Mouse (Mus musculus) midbrain, embryonic 14.5 days (tissue): Measurements from ENCODE around the gene Setd1a. TPM values are rescaled to one million over a fixed set of nuclear protein-coding genes. Genes with fewer than 3 reads are reported as not detected.

Experiments
- ATAC-seq: fragments of 200-750 bp; cut with Nextera tagmentation; 2 replicates; pipeline ENCODE4 v1.8.0; 2017; ENCODE audit warnings: moderate number of reproducible peaks, moderate library complexity; ENCODE audit not compliant: low FRiP score, low TSS enrichment
- DNase-seq: peaks from one replicate; pipeline ENCODE4 v3.0.0-alpha.2; 2015
- H3K27ac ChIP-seq: fragments of 300-500 bp; sonication (generic); replicated peaks from 2 replicates; pipeline ENCODE4 v1.5.1; 2014; ENCODE audit warnings: mild to moderate bottlenecking, low read depth, low read length, moderate library complexity
- H3K27me3 ChIP-seq: fragments of 300-500 bp; sonication (generic); 2 replicates; pipeline ENCODE4 v1.6.1; 2014; ENCODE audit warnings: low read length, control low read depth, mixed read lengths; ENCODE audit not compliant: control insufficient read depth, insufficient read depth
- H3K36me3 ChIP-seq: fragments of 300-500 bp; sonication (generic); 2 replicates; pipeline ENCODE4 v1.6.1; 2014; ENCODE audit warnings: low read length, control low read depth; ENCODE audit not compliant: control insufficient read depth, insufficient read depth
- H3K4me1 ChIP-seq: fragments of 300-500 bp; sonication (generic); 2 replicates; pipeline ENCODE4 v1.6.1; 2014; ENCODE audit warnings: mild to moderate bottlenecking, antibody characterized with exemption, low read length, control low read depth; ENCODE audit not compliant: control insufficient read depth, insufficient read depth
- H3K4me2 ChIP-seq: fragments of 300-500 bp; sonication (generic); 2 replicates; pipeline ENCODE4 v1.6.1; 2014; ENCODE audit warnings: mild to moderate bottlenecking, low read length, moderate library complexity
- H3K4me3 ChIP-seq: fragments of 300-500 bp; sonication (generic); replicated peaks from 2 replicates; pipeline ENCODE4 v1.5.1; 2014; ENCODE audit warnings: low read depth, low read length
- H3K9ac ChIP-seq: fragments of 300-500 bp; sonication (generic); replicated peaks from 2 replicates; pipeline ENCODE4 v1.6.1; 2014; ENCODE audit warnings: mild to moderate bottlenecking, low read length, moderate library complexity
- H3K9me3 ChIP-seq: fragments of 300-500 bp; sonication (generic); 2 replicates; pipeline ENCODE4 v1.6.1; 2016; ENCODE audit warnings: low read length, control low read depth, mixed read lengths; ENCODE audit not compliant: control insufficient read depth
- WGBS: fragments of 180-500 bp; shearing (Covaris S2); extraction: QIAGEN DNeasy Blood & Tissue Kit; methylation state at CpG from one replicate; pipeline ENCODE4 v1.1.7; 2014; 5-methylcytosine and 5-hydroxymethylcytosine counted together
- polyA plus RNA-seq: library from polyadenylated mRNA; unstranded; fragments of >200 nt; fragmentation: Nextera tagmentation; extraction: Ambion mirVana; gene quantifications from 2 replicates; pipeline ENCODE4 v1.2.1, GENCODE M21; 2014

Setd1a gene
- polyA plus RNA-seq, 1 experiment from 2014 or later = 27.3 TPM

DNA sequence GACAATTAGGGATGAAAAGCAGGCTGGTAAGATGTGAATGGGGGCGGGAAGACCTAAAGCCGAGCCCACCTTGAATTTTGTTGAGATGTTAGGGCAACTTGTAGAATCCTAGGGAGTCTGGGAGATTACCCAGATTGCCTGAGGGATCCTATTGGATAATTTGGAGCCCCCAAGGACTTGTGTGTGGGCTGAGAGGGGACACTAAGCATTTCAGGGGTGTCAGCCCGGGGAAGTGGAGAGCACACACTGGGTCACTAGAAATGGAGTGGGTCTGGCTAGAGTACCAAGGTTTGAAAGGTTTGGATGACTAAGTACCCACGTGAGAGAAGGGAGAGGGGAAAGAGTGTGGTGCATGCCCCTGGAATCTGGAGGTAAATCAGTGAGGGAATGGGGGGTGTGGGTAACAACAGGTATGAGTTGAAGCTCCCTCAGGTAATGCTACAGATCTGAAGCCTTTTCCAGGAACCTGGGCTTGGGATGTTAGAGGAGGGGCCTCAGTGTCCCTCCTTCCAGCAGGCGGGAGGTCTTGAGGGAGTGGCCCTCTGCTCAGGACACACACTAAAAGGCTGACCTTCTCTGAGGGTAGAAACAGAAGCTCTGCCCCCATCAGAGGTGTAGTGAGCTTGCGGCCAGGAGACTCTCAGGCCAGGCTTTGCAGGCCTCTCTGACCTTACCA is 28.8 kb upstream of the Setd1a start:
- Histone ChIP-seq H3K4me2 (peak overlapping the region; percentile 94), H3K36me3 (peaks cover 49% of the 10 kb centered on the region), H3K4me1 (peaks cover 18% of the 10 kb centered on the region), H3K4me3 (peak overlapping the region; percentile 93), H3K27me3 (no peaks in the 10 kb centered on the region), H3K27ac (peak overlapping the region; percentile 89), H3K9ac (peak overlapping the region; percentile 93), H3K9me3 (no peaks in the 10 kb centered on the region)
- no peak for ATAC-seq
- 35% methylated on average over 6 of the region's 6 CpGs for WGBS
- DNase-seq = no peak

DNA sequence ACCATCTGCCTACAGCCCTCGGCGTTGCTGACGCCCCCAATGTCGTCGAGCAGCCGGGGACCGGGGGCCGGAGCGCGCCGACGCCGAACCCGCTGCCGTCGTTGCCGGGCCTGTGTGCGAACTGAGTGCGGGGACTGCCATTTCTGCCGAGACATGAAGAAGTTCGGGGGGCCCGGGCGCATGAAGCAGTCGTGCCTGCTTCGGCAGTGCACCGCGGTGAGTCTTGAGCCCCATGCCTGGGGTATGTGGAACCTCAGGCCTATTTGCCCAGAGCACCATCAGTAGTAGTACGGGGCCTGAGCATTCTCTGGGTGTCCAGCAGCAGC is 28.3 kb upstream of the Setd1a start:
- WGBS = 92% methylated on average over 28 of the region's 28 CpGs
- H3K36me3 ChIP-seq = peaks cover 54% of the 10 kb centered on the region
- no peak overlapping the region for H3K27ac ChIP-seq
- no peaks in the 10 kb centered on the region for H3K9me3 ChIP-seq
- H3K27me3 ChIP-seq = no peaks in the 10 kb centered on the region
- H3K4me2 ChIP-seq = peak overlapping the region; percentile 94; the same call in 1 of the 2 replicates
- H3K9ac ChIP-seq = no peak overlapping the region
- ATAC-seq (no peak), DNase-seq (no peak)
- H3K4me3 ChIP-seq = peak overlapping the region; percentile 93
- peaks cover 18% of the 10 kb centered on the region for H3K4me1 ChIP-seq

DNA sequence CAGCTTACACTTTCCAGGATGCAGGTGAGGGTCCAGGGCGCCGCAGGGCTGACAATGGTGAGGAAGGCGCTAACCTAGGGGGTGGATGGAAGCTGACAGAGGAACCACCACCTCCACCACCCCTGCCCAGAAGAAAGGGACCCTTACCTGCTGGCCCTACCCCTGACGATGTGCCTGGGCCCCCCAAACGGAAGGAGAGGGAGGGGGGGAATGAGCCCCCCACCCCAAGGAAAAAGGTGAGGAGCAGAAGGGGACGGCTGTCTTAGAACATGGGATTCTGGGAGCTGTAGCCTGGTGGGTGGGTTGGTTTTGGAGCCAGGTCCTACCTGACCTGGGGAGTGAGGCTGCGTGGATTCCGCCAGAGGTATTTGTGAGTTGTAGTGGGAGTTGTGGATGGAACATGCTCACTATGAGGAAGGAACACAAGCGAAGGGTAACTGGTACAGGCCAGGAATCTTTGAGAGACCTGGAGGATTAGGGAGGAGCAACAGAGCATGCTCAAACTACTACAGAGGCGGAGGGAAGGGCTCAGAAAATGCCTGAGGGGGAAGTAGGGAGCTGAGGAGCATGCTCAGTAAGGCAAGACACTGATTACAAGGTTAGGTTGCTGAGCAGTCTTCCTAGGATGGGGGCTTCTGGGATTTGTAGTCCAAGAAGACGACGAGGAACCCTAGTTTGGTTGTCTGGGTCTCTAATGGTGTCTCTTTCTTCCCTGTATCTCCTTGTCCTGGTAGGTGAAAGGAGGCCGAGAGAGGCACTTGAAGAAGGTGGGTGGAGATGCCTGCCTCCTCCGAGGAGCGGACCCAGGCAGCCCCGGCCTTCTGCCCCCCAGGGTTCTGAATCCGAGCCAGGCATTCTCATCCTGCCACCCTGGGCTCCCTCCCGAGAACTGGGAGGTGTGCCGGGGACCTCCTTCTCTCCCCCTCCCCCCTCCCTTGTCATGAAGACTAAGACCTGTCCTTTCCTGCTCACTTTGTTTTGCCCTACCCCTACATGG is 26.0 kb upstream of the Setd1a start:
- no peak overlapping the region for H3K4me3 ChIP-seq
- H3K9ac ChIP-seq = no peak overlapping the region
- WGBS = 85% methylated on average over 19 of the region's 19 CpGs
- H3K4me2 ChIP-seq = no peak overlapping the region
- DNase-seq (peak; percentile 72), ATAC-seq (no peak)
- H3K4me1 ChIP-seq = peaks cover 12% of the 10 kb centered on the region
- no peak overlapping the region for H3K27ac ChIP-seq
- H3K9me3 ChIP-seq = no peaks in the 10 kb centered on the region
- no peaks in the 10 kb centered on the region for H3K27me3 ChIP-seq
- peaks cover 76% of the 10 kb centered on the region for H3K36me3 ChIP-seq

DNA sequence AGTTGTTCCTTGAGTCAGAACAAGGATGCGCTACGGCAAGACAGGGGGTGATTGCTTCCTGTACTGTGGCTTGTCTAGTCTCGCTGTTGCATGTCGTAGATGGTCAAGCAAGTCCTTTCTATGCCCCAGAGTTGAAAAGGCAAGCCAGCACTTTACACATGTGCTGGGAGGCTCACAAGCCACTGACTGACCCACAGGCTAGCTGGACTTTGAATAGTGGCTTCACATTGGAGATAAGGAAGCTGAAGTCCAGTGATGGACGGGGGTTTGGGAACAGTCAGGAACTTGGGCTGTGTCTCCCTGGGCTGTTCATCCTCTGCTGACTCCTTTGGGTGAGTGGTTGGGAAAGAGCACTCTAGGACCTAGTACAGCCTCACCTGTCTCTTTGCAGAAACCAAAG is 24.9 kb upstream of the Setd1a start:
- WGBS = 97% methylated on average over 5 of the region's 5 CpGs
- peaks cover 88% of the 10 kb centered on the region for H3K36me3 ChIP-seq
- H3K27ac ChIP-seq = no peak overlapping the region
- ATAC-seq (no peak), DNase-seq (no peak)
- H3K9me3 ChIP-seq = no peaks in the 10 kb centered on the region
- H3K9ac ChIP-seq = no peak overlapping the region
- H3K27me3 ChIP-seq = no peaks in the 10 kb centered on the region
- no peak overlapping the region for H3K4me2 ChIP-seq
- no peak overlapping the region for H3K4me3 ChIP-seq
- peaks cover 12% of the 10 kb centered on the region for H3K4me1 ChIP-seq

DNA sequence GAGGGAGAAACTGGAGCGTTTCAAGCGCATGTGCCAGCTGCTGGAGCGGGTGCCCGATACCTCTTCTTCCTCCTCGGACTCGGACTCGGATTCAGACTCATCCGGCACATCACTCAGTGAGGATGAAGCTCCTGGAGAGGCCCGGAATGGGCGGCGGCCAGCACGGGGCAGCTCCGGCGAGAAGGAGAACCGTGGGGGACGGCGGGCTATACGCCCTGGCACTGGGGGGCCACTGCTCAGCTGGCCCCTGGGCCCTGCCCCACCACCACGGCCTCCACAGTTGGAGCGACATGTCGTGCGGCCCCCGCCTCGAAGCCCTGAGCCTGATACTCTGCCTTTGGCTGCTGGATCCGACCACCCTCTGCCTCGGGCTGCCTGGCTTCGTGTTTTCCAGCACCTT is 24.4 kb upstream of the Setd1a start:
- H3K27me3 ChIP-seq = no peaks in the 10 kb centered on the region
- WGBS = 93% methylated on average over 27 of the region's 27 CpGs
- no peak overlapping the region for H3K27ac ChIP-seq
- no peak for ATAC-seq
- H3K9me3 ChIP-seq = no peaks in the 10 kb centered on the region
- H3K9ac ChIP-seq = 0 out of 2 replicates have a peak overlapping the region, but pooled peaks have one; percentile 20
- H3K4me3 ChIP-seq = no peak overlapping the region
- peaks cover 12% of the 10 kb centered on the region for H3K4me1 ChIP-seq
- H3K4me2 ChIP-seq = no peak overlapping the region
- peaks cover 93% of the 10 kb centered on the region for H3K36me3 ChIP-seq
- no peak for DNase-seq

DNA sequence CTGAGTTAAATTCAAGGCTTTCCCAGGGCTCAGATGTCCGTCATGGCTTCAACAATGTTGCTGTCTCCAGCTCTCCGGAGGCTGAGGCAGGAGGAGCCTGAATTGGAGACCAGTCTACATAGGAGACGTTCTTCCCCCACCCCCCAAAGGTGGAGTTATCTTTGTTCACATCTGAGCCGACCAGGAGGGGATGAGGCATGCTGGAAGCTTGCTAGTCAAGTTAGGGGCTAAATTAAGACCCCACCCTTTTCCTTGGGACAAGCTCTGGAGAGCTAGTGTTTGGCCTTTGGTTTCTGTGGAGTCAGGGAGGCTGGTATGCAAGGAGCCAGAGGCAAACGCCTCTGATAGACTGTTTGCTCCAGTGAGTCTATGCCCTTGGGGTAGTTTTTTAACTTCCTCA is 23.3 kb upstream of the Setd1a start:
- no peaks in the 10 kb centered on the region for H3K27me3 ChIP-seq
- no peak overlapping the region for H3K9ac ChIP-seq
- DNase-seq (no peak), ATAC-seq (no peak)
- H3K4me2 ChIP-seq = no peak overlapping the region
- H3K36me3 ChIP-seq = peaks cover 100% of the 10 kb centered on the region
- no peak overlapping the region for H3K4me3 ChIP-seq
- H3K4me1 ChIP-seq = peaks cover under 1% of the 10 kb centered on the region
- WGBS = 82% methylated on average over 5 of the region's 5 CpGs
- H3K27ac ChIP-seq = no peak overlapping the region
- no peaks in the 10 kb centered on the region for H3K9me3 ChIP-seq

DNA sequence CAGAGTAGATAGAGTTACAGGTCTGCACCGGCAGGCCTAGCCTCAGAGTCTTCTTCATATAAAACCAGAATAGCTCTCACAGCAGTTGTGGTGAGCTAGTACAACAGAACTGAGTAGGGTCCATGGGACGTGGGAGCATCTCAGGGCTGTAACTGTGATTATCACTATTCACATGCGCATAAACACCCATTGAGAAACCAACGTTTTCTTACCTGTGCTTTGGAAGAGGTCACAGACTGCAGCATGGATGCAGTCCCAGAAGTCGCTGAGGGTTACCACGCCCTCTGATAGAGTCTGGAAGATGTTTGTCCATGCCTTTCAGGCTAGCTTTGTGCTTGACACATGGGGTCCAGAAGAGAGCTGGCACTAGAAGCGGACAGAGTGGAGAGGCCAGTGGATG is 22.7 kb upstream of the Setd1a start:
- H3K27ac ChIP-seq = no peak overlapping the region
- H3K4me3 ChIP-seq = no peak overlapping the region
- ATAC-seq (no peak), DNase-seq (no peak)
- H3K36me3 ChIP-seq = peaks cover 99% of the 10 kb centered on the region
- no peak overlapping the region for H3K4me2 ChIP-seq
- WGBS = 91% methylated on average over 7 of the region's 7 CpGs
- H3K4me1 ChIP-seq = no peaks in the 10 kb centered on the region
- H3K9ac ChIP-seq = no peak overlapping the region
- H3K9me3 ChIP-seq = no peaks in the 10 kb centered on the region
- H3K27me3 ChIP-seq = no peaks in the 10 kb centered on the region

DNA sequence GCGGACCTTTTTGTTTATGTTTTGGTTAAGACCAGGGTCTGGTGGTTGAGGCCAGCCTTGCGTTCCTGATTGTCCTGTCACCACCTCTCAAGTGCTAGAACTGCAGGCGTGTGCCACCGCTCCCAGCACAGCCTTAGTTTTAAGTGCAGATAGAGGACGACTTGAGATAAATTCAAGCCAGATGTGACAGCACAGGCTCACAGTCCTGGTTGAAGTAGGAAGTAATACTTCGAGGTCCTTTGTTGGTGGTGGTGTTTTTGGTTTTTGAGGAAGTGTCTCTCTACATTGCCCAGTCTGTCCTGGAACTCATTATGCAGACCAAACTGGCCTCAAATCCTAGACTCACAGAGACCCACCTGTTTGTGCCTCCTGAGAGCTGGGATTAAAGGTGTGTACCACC is 16.8 kb upstream of the Setd1a start:
- H3K36me3 ChIP-seq = peaks cover 87% of the 10 kb centered on the region
- H3K4me2 ChIP-seq = no peak overlapping the region
- no peak overlapping the region for H3K4me3 ChIP-seq
- ATAC-seq (no peak), DNase-seq (no peak)
- WGBS = 91% methylated on average over 6 of the region's 6 CpGs
- H3K9ac ChIP-seq = no peak overlapping the region
- no peaks in the 10 kb centered on the region for H3K9me3 ChIP-seq
- H3K27ac ChIP-seq = no peak overlapping the region
- H3K4me1 ChIP-seq = no peaks in the 10 kb centered on the region
- H3K27me3 ChIP-seq = no peaks in the 10 kb centered on the region
